Mouse (Mus musculus) CD4-positive helper T cell, adult 2 months (primary cell): ENCODE data around the gene Pck1.
"Not testable (repeated sequence)": the region's sequence is repeated elsewhere in the genome, so short reads cannot be mapped to it uniquely, and the experiment has no call there.

ENCODE experiments used
- DNase-seq: peaks from one replicate; pipeline ENCODE4 v3.0.0-alpha.2; 2012; ENCODE audit warnings: low read depth, missing footprints, low spot score

Gene Pck1

DNA sequence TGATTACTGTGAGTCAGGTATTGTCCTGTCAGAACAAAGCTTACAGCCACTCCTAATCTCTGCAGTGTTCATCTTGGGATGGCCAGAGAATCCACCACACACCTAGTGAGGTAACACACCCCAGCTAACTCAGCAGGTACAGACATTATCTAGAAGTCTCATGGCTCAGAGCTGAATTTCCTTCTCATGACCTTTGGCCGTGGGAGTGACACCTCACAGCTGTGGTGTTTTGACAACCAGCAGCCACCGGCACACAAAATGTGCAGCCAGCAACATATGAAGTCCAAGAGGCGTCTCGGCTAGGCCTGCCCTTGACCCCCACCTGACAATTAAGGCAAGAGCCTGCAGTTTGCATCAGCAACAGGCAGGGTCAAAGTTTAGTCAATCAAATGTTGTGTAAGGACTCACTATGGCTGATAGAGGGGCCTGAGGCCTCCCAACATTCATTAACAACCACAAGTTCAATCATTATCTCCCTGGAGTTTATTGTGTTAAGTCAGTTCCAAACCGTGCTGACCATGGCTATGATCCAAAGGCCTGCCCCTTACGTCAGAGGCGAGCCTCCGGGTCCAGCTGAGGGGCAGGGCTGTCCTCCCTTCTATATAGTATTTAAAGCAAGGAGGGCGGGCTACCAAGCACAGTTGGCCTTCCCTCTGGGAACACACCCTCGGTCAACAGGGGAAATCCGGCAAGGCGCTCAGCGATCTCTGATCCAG is at the start of gene Pck1:
Gene Pck1 (plus strand): TSS at position 613 of the 716 bp plus-strand sequence.
- no peak for DNase-seq

DNA sequence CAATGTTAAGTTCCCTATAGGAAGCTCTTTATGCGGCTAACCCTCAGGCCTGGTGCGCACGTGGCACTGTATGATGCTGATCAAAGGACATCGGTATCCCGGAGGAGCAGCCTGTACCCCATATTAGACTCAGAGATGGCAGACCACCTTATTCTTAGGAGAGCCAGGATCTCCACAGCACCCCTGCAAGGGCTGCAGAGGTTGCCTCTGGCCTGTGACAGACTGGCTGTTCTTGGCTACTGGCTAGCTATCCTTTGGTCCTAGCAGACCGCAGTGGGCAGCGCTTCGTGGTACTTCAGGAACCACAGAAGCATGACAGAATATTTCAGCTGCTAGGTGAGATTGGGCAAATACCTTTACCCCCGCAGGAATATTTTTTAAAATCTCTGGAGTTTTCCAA is 46.4 kb upstream of the Pck1 start:
- no peak for DNase-seq

DNA sequence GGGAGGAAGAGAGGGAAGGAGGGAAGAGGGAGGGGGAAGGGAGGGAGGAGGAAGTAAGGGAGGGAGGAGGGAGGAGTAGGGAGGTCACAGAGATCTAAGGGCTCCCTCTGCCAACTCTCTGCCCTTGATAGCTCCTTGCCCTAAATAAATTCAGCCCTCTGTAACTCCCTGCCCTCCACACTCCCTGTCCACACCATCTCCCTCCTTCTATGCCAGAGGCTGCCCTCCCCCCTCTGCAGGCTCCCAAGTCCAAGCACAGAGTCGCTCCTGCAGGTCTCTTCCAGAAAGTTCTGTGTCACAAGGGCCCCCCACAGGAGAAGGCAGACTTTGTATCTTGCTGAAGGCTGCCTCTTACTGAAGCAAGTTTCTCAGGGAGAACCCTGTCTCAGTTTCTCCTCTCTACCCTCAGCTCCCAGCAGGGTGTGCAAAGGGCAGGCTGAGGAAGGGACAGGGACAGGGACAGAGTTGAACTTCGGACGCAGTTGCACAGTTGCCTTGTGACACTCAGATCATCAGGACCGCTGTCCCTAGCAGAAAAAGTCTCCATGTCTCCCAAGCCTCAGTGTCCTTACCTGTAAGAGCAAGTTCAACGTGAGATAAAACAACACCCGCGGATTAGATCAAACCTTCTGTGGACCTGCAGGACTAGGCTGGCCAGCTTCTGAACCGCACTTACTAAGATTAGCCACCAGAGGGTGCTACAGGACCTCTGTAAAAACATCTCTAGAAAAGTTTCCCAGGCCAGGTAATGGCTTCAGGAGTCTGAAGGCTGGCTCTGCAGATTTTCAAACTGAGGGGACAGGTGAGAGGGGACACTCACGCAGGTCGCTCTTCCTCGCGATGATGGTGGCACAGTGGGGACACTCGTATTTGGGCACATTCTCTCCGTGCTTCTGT is 45.7 kb upstream of the Pck1 start:
- DNase-seq: peak; percentile 57

DNA sequence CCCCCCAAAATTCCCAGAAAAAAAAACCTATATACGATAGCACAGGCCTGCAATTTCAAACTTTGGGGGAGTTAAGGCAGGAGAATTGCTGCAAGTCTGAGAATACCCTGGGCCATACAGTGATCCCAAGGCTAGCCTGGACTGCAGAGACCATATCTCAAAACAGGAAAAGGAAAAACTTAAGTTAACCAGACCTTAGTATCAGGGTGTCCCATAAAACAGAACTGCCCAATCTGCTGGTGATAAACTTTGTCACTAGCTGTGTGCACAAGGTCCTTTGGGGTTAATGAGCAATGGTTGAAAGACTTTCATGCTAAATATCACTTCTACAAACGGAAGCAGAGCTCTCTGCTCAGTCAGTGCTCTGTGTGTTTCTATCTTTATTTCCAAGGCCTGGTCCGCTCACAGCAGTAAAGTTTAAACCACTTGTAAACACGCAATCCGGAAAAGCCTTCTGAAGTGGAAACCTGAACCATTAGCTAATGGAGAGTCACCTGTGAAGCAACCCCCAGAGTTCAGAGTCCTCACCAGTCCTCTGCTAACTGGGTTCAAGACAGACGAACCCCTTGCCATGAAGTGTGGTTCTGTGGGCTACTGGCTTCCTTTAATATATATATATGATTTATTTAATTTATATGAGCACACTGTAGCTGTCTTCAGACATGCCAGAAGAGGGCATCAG is 44.2 kb upstream of the Pck1 start:
- no peak for DNase-seq

DNA sequence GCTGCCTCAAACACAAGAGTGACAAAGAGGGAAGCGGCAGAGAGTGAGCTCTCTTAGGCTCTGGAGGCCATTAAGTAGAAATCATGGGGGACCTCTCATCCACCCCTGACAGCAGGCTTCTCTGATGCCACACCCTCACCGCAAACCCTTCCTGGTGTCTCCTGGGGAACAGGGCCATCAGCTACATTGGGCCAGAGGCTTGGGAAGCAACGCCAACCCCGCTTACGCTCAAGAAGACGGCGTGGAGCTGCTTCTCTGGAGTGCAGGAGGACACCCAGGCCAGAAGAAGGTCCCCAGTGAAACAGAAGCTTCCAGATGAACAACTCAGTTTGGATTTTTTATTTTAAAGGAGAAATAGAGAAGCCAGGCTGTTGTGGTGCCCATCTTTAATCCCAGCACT is 43.3 kb upstream of the Pck1 start:
- no peak for DNase-seq

DNA sequence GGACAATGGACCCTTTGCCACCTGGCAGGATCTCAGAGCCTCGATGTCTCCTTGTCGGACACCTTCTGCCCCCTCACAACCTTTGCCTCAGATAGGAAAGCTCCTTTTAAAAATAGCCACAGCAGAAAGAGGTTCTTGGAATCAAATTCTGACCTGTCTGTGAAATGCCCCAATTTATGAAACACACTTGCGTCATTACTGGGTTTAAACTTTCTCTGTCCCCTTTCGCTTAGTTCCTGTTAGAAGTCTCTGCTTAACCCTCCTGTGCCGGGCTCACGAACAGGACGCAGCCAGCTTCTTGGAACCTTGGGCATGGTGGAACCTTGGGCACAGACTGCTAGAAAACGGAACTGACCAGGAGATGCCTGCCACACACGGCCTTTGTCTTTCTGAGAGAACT is 42.3 kb upstream of the Pck1 start:
- no peak for DNase-seq

DNA sequence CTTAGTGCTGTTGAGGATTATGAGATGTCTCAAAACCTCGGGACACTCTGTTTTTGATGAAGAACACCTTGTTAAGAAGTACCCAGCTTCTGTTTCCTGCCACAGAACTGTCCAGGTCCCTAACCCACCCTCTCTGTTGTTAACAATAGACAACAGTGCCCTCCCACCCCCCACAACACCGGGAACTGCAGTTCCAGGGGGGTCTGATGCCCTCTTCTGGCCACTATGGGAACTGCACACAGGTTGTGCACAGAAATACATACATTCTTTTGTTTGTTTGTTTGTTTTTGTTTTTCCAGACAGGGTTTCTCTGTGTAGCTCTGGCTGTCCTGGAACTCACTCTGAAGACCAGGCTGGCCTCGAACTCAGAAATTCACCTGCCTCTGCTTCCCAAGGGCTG is 39.1 kb upstream of the Pck1 start:
- not testable (repeated sequence) for DNase-seq

DNA sequence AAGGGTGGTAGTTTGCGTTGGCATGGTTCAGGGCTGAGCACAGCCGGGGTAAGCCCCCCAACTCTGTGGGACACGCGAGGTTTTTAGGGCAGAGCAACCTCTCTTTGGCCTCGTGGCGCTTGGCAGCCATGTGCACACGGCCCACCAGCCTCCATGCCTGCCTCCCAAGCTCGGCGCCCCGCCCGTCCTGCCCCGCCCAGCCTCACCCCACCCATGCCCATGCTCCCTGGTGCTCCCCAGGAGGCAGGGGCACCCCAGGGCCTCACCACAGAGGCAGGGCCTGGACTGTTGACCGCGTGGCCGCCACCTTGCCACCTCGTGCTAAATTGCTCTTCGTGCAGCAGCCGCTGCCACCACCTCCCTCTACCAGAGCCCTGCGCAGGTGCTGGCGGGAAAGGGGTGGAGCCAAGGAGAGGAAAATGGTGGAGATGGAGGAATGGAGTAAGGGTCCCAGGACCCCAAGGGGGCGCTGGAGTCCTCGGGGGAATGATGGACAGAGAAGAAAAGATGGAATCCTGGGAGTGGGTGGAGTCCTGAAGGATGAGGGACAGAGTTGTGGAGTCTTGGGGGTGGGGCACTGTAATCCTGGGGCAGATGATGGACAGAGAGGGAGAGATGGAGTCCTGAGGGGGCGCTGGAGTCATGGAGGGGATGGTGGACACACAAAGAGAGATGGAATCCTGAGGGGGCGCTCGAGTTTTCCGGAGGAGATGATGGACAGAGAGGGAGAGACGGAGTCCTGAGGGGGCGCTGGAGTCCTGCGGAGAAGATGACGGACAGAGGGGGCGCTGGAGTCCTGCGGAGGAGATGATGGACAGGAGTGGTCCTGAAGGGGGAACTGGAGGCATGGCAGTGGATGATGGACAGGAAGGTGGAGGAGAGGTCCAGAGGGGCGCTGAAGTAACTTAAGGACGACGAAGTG is 33.6 kb upstream of the Pck1 start, which contains the start of gene Ctcfl:
Gene Ctcfl (minus strand): TSS at position 503 of the 922 bp plus-strand sequence.
- no peak for DNase-seq

DNA sequence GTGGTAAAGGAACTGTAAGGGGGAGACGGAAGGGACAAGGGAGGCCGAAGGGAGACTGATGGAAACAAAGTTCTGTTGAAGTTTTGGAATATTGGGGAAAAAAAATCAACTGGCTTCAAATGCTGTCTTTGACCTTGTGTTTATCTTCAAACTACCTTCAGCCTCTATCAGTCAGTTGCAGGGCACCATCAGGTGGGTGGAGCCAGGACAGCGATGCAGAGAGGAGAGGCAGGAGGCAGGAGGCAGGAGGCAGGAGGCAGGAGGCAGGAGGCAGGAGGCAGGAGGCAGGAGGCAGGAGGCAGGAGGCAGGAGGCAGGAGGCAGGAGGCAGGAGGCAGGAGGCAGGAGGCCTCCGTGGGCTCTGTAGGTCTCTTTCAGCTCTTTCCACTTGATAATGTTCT is 32.7 kb upstream of the Pck1 start:
- not testable (repeated sequence) for DNase-seq

DNA sequence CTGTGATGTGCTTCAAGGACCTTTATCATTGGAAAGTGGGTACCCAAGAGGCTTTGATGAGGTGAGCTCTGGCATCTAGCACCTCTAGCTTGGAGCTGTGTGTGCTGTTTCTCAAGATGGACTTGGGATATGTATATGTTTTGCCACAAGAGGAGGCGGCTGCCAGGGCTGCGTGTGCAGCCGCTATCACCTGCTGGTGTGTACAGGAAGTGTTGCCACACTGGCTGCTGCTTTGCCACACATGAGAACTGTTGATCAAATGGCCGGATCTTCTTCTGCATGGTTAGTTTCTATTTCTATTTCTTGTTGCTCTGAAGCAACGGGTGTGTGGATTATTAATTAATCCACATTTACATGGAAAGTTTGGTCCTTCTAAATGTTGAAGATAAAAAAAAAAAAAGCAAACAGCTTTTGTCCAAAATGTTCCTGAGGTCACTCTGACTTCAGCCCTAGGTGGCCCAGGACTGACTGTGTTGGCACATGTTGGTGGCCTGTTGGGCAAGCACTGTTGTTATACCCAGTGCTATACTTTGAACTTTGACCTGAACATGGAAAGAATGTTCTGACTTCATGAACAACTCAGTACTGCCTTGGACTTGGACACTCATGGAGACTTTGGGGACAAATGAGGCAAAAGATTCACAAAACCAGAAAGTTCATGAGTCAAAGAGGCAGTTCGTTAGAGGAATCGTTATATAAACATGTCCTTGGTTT is 28.7 kb upstream of the Pck1 start:
- DNase-seq: no peak

DNA sequence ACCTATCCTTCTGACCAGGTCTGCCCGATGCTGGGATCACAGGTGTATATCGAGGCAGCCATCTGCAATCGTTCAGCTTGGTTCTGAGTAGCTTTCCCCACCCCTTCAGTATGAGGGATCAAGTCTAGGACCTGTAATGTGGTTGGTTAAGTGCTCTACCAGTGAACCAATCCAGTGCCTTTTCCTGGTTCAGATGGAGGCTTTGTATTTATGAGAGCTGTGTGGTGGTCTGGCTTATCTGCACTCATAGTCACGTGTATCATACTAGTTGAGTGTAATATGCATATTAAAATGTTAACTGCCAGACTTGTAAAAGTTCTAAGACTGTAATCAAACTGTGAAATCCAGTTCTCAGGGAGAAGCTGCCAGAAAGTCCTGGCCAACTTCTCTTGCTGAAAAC is 26.5 kb upstream of the Pck1 start:
- DNase-seq: no peak

DNA sequence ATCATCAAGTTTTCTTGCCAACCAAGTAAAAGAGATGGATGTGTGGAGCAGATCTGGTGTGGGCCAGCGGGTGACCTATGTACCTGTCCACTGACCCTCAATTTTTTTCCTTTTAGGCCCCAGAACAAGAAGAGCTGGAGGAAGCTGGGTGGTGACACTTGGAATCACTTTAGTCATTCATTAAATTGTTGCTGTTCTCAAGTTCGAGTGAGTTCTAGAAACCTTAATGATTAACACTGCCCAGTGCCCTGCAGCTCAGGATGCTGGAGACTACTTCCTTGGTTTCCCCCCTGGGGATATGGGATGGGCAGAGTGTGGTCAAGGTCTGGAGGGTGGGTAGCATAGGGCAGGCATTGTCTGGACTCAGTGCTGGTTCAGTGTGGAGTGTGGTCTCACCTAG is 23.7 kb upstream of the Pck1 start:
- DNase-seq: no peak

DNA sequence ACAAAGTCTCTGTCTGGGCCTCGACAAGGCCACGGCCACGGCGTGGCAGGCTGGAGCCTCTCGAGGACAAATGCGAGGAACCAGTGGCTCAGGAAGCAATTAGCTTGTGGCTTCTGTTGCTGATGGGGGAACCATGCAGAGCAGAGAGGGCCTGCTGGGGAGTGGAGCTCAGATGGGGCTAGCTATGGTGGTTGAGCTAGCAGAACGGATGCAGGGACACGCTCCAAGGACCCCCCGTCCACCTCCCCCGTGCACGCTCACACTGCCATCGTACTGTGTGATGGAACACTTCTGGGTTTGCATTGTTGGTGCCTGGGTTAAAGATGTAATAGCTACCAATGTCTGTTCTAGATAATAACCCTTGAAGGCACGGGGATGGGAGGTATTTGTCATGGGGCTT is 20.6 kb upstream of the Pck1 start:
- no peak for DNase-seq

DNA sequence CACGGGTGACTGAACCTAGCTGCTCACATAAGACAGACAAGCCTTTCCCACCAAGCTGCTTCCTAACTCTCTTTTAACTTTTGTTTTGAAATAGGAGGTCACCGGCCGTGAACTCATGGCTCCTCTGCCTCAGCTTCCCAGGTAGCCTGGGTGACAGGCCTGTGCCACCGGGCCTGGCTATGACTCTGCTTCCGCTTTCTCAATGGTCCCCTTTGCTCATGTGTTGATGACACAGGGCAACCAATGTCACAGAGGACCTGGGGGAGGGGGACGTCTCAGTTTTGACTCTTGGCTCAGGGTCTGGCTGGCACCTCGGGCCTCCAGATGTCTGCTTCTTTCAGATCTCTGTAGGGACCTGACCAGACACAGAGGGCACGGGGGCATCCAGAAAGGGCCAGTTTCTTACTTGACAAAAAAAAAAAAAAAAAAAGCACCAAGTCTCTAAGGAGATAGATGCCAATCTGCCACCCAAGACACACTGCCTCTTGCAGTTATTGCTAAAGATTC is 20.0 kb upstream of the Pck1 start:
- no peak for DNase-seq

DNA sequence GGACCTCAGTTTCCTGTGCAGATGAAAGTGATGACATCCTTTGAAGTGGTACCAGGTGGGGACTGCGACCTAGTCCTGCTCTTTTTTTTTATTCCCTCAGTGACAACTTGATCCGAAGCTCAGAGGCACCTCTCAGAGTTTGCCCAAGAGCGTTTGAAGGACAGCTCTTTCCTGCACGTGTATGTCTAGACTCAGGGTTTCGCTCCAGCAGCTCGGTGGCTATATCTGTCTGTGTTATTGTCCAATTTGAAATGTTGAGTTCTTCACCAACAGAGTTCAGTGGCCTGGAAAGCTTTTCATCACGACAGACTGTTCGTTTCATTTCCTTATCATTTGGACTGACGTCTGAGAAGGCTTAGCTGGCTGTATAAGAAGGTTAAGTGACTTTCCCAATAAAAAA is 18.2 kb upstream of the Pck1 start:
- DNase-seq: no peak

DNA sequence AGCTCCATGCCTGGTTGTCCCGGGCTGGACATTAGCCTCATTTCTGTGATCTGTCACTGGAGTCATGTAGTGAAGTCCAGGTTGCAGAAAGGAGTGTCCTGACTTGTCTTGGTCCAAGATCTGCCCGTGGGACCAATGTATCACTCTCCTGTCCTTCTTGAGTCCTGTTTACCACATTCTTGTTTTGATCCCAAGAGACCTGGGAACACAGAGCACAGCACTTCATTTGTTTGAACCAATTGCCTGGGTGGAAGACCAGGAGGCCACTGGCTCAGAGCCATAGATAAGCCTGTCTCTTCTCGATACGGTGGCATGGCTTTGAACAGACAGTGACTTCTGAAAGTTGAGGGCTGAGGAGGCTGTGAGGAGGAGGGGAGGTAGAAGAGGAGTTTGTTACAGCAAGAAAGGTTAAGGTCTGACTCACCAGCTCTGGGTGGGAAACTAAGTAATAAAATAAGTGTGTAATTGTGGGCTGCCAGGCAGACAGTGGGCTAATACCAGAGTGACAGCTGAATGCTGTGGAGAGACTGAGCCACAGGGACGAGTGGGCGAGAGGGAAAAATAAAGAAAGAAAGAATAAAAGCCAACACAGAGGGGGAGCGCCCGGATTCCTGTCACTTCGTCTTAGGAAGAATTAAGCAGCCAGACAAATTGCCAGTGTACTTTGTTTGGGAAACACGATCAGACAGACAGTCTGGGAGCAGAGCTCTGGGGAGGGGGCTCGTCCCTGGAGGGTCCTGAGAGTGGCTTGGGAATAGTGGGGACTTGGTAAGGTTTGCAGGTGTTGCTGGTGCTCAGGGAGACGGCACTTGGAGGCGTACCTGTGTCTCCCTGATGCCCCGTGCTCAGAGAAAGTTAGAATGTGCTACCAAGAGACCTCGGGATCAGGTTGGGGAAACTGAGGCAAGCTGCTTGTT is 14.3 kb upstream of the Pck1 start:
- DNase-seq: no peak

DNA sequence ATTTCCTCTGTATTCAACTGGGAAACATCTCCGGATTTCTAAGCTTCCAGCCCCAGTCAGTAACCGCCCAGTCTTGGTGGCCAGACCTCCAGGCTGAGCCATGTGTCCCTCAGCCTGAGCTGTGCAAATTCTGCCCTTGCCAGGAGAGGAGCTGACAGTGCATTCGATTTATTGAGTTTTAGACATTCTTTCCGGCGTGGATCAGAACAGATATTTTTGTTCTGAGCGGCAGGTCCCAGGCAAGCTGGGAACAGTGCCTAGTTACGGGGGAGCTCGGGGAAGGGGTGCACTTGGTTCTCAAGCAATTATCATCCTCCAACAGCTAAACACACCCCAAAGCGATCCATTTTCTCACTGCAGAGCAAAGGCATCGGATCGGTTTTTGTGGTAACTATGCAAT is 9.2 kb upstream of the Pck1 start:
- no peak for DNase-seq

DNA sequence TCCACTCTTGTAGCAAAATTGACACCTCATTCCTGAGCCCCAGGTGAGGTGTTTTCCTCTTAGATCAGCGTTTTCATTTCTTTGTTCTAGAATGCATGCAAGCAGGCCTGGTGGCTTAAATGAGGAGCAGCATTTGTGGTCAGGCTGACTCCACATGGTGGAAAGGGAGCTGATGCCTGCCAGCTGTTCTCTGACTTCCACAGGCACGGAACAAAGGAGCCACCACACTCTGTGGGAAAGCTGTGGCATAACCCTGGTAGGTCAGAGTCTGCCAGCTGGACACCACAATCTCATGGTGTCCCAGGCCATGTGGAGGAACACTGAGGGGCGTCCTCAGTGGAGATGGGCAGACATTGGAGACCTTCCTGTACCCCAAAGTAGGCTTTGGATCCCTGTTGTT is 7.0 kb upstream of the Pck1 start:
- no peak for DNase-seq

DNA sequence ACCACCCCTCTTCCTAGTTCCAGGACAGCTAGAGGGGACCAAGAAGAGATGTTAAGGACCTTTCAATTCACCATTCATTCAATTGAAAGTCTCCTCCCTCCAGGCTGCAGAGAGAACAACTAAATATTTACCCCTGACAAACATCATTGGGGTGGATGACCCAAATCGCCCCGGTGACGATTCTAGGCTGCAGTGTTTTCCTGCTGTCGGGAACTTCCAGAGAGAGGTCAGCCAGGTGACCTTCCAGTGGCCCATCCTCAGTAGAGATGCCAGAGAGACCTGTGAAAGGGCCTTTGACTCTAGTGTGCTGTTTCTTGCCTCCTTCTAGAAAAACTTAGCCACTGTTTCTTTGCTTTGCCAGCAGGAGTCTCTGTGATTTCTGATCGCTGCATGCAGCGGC is 6.1 kb upstream of the Pck1 start:
- no peak for DNase-seq
